Mouse (Mus musculus) T-helper 1 cell (primary cell): Measurements from ENCODE around the gene Gstt1.

Source experiments
- in situ Hi-C: fragments of 300-600 bp; cut with MboI, MseI; formaldehyde crosslinking; loops from one replicate; pipeline ENCODE4 v1.15.1; 2025; ENCODE audit warnings: high pct_unique_total_duplicates

Gstt1 gene

DNA sequence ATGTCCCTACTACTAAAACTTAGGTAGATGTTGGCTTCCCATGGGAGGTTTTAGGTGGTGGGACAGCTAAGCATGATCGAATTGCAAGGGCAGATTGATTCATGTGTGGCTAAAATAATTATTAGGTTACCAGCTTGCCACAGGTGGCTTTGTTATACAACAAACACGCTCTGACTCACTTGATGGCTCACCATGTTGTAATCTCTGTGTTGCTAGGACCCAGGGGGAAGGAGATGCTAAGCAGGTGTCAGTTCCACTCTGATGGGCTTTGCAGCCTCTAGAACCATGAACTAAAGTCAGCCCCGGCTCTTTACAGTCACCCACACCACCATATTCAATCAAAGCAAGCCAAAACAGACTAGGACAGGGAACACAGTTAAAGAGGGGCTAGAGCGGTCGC lies 21.5 kb upstream of the Gstt1 start:
- in situ Hi-C loops: loop anchor here (25.0 kb wide), 1 partner anchor 1183 kb away; no protein-coding TSS in a partner anchor

DNA sequence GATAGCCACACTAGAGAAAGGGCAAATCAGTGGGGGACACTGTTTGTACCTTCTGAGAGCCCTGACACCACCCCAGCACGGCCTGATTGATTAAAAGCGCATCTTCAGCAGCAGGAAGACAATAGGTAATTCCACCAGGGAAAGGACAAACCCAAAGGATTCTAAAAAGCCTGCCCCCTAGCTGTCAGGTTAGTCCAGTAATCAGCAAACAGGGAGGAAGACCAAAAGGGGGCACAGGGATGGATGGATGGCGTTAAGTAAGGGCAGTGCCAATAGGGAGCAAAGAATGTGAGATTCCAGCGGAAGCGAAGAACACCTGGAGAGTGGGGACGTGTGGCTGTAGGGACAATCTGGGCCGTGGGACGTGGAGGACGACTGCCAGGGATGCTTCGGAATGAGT lies 20.3 kb upstream of the Gstt1 start:
- in situ Hi-C loops: loop anchor here (25.0 kb wide), 1 partner anchor 1181 kb away; no protein-coding TSS in a partner anchor

- in situ Hi-C loops: loop anchor here (25.0 kb wide), 1 partner anchor 1167 kb away; no protein-coding TSS in a partner anchor
Observed at GRCm38 (mm10) chr10:75804217-75804616, 5.8 kb upstream of the Gstt1 start.

DNA sequence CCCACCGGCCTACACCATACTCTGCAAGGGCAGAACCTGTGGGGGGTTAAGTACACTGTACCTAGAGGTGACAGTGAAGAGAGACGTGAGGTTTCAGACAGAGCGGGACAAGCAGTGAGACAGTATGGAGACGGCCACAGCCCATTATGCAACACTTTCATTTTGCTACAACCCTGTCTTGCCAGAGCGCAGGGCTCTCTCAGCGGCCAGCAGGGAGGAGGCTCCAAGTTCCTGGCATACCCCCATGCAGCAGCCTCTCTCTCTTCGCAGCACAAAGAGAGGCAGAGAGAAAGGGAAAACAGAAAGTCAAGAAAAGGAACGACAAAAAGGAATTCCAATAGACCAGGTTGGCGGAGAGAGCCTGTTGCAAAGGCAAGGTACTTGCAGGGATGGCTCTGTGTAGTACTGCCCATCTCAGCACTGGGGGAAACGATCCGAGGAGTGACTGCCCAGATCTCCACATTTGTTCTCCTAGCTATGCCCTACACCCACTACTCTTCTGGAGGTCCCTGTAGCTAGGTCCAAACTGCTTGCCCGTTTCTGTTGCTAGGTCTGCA lies 687 bp downstream of the Gstt1 start:
- in situ Hi-C loops: loop anchor here (25.0 kb wide), 1 partner anchor 485 kb away; the partner anchor contains the start of gene Adora2a

GRCm38 (mm10) chr10:75796731-75797516 lies 1.5 kb downstream of the Gstt1 start:
- in situ Hi-C loops: loop anchor here (25.0 kb wide), 1 partner anchor 485 kb away; the partner anchor contains the start of gene Adora2a

DNA sequence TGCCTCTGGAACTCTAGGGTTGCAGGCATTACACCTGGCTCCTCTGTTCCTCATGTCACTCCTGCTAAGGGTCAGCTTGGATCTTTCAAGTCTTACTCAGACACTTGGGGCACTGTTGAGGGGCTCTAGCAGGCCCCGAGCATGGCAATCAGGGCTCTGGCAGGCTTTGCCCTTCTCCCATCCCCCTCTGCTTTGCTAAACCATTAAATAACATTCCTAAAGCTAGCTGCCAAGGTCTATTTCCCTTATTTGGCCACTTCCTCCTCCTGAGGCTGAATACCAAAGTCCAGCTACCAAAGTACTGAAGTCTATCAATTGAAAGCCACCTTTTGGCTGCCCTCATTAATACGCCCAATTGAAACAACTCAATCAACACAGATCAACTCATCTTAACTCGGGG lies 3.5 kb downstream of the Gstt1 start:
- in situ Hi-C loops: loop anchor here (25.0 kb wide), 1 partner anchor 483 kb away; the partner anchor contains the start of gene Adora2a

DNA sequence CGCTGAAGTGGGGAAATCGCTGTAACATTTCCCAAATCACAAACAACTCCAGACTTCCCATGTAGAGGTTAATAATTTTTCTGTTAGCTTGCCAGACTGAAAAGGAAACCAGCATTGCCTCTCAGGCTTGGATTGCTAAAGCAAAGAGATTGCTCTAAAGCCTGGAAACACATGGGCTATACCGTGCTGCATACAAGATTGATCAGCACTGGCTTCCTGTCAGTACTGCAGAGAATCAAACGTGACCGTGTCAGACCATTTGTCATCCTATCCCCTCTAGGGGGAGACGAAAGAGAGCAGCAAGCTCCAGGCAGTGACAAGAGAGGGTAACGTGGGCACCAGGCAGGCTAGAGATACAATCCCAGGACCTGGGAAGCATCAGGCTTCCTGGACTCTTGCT lies 7.6 kb downstream of the Gstt1 start:
- in situ Hi-C loops: loop anchor here (25.0 kb wide), 1 partner anchor 478 kb away; the partner anchor contains the start of gene Adora2a

DNA sequence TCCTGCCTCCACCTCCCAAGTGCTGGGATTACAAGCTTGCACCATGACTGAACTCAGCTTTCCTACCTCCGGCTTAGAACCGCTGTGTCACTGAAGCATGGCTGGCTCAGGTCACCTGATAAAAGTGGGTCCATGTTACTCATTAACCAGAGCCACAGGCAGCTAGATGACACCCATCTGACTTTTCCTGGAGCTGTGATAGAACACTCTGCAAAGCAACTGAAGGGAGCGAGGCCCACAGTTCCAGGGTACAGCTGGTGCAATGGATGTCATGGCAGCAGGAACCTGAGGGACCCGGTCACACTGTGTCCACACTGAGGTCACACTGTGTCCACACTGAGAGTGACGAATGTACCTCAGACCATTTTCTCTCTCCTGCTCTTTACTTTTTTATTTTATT lies 8.5 kb downstream of the Gstt1 start:
- in situ Hi-C loops: loop anchor here (25.0 kb wide), 1 partner anchor 478 kb away; the partner anchor contains the start of gene Adora2a

- in situ Hi-C loops: loop anchor here (25.0 kb wide), 1 partner anchor 477 kb away; the partner anchor contains the start of gene Adora2a
Observed at GRCm38 (mm10) chr10:75789081-75789735, 9.2 kb downstream of the Gstt1 start.

GRCm38 (mm10) chr10:75788277-75788676 lies 10.1 kb downstream of the Gstt1 start:
- in situ Hi-C loops: loop anchor here (25.0 kb wide), 1 partner anchor 476 kb away; the partner anchor contains the start of gene Adora2a

DNA sequence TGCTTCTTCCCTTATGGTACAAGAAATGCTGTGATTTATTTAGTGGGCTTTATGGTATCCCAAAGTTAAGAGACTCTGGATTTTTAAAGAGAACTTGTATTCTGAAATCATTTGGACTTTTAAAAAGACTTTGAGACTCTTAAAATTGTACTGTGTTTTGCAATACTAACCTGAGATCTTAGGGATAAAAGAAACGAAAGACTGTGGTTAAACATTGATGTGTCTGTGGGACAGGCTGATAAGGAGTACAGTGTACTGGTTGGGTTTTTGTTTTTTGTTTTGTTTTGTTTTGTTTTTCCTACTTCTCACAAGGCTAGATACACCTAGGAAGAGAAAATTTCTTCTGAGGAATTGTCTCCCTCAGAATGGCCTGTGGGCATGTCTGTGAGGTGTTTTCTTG lies 12.9 kb downstream of the Gstt1 start:
- in situ Hi-C loops: loop anchor here (25.0 kb wide), 1 partner anchor 473 kb away; the partner anchor contains the start of gene Adora2a

DNA sequence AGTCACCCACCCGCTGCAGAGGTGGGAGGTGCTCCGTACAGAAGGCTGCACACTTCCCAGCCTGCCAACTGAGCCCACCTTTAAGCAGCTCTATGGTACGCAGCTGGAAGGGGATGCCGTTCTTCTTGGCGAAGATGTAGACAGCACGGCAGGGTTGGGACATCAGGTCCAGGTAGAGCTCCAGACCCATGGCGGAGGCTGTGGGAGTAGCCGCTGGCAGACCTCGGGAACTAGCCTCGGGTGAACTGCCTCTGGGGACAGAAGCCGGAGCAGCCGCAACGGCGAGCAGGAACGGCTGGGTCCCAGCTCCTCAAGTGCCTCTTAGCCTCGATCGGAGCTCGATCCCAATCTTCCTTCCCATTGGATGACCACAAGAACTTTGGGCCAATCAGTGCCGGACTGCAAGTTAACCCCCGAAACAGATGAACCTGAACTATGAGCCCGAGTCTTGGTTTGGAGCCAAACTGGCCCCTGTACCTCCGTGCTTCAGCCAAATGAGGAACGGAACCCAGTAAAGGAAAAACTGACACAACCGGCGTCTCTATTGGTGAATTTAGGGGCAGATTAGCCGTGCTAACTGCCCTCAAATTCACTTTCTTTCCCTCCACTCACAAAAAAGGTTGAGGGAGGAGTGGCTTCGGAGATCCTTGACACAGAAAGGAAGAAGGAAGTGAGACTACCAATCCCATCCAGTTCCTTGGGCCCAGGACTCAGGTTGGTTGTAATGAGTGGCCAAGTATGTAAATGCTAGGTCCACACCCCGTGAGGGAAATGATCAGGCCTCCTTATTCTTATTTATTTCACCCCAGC lies 17.4 kb downstream of the Gstt1 start, which contains the start of the genes Gm20441 and Gstt3:
Gene Gm20441, minus strand, starts transcription at position 186 of the 810 bp plus-strand sequence.
Gene Gstt3, minus strand, starts transcription at position 646 of the 810 bp plus-strand sequence.
- in situ Hi-C loops: loop anchor here (5.0 to 25.0 kb wide), 2 partner anchors 46 to 469 kb away; partner anchors contain the start of gene Adora2a

GRCm38 (mm10) chr10:75779206-75780174 lies 18.9 kb downstream of the Gstt1 start:
- in situ Hi-C loops: loop anchor here (5.0 to 25.0 kb wide), 2 partner anchors 48 to 467 kb away; partner anchors contain the start of gene Adora2a

GRCm38 (mm10) chr10:75777885-75778284 lies 20.5 kb downstream of the Gstt1 start:
- in situ Hi-C loops: loop anchor here (25.0 kb wide), 1 partner anchor 466 kb away; the partner anchor contains the start of gene Adora2a

- in situ Hi-C loops: loop anchor here (25.0 kb wide), 1 partner anchor 464 kb away; the partner anchor contains the start of gene Adora2a
Observed at GRCm38 (mm10) chr10:75776562-75776961, 21.8 kb downstream of the Gstt1 start.

GRCm38 (mm10) chr10:75774587-75774986 lies 23.8 kb downstream of the Gstt1 start:
- in situ Hi-C loops: no loop called here

DNA sequence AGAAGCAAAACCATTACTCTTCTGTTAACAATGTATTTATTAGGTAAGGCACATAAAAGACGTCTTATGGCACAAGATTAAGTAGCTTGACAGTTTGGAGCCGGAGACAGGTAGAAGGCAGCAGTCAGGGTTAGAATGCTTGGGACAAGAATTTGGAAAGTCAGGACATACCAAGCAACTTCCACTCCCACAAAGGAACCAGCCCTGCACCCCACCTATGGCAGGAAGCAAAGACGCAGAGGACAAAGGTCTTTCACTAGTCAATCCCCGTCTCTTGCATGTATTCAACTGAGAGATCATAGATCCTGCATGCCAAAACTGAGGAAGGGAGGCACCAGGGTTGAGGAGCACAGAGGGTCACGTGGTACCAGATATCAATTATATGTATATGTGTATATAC lies 24.3 kb downstream of the Gstt1 start:
- in situ Hi-C loops: no loop called here

DNA sequence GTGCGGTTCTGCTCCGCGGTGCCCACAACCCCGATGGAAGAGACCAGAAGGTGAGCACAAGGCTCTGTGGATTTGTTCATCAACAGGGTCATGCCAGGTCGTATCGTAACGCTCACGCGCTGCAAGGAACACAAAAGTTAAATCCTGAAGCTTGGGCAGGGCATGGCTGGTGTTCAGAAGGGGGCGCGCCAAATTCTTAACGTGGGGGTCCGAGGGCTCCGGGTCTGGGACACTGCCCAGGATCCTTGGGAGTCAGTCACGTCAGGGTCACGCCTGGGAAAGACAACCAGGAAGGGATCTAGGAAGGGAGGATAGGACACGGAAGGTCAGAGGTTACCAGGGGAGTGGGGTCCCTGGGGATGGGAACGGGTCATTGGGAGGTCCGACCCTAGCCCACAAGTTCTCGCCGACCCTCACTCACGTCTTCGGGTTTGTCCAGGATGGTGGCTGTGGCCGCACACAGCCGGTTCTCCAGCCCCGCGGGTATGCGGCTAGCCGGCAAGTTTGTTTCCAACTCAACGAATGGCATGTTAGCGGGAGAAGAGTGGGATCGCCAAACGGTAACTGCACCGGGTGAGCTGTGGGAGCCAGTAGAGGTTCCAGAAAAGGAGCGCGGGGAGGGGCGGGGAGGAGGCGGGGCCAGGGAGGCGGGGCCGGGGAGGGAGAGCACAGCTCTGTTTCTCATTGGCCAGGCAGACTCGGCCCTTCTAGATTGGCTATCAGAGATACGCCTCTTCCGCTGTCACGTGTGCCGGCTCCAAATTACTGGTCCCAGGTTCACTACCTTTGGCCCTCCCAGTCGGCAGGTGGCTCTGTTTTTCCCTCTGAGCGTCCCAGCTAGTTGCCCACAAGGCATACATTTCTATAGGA lies 25.4 kb downstream of the Gstt1 start, which contains the start of gene Ddt:
Gene Ddt, minus strand, starts transcription at position 620 of the 870 bp plus-strand sequence.
- in situ Hi-C loops: no loop called here
